Mouse (Mus musculus) MEL-GATA-1-ER (cell line): ENCODE data around the gene Arhgap44.

Experiments used
- DNase-seq: peaks from one replicate; pipeline ENCODE4 v3.0.0-alpha.2; 2012; ENCODE audit warnings: low read depth; ENCODE audit errors: extremely low read depth

Gene Arhgap44

DNA sequence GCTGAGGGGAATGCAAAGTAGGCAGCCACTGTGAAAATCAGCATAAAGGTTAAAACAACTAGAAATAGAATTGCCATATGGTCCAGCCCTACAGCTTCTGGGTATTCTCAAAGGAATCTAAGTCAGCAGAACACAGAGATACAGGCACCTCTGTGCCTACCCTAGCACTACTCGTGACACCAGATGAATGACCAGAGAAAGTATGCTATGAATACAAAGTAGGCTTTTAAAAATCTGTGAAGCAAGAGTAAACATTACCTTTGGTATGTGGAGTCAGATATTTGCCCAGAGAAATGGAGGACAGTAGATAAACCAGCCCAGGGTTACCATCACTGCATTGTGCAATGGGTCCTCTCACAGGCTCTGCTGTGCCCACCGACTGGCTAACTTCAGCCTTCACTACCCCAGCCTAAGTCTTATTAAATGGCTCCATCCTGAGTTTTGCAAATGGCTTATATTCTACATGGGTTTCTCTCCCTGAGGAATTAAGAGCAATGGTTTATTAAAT lies 25.6 kb downstream of the Arhgap44 start:
- no peak for DNase-seq

DNA sequence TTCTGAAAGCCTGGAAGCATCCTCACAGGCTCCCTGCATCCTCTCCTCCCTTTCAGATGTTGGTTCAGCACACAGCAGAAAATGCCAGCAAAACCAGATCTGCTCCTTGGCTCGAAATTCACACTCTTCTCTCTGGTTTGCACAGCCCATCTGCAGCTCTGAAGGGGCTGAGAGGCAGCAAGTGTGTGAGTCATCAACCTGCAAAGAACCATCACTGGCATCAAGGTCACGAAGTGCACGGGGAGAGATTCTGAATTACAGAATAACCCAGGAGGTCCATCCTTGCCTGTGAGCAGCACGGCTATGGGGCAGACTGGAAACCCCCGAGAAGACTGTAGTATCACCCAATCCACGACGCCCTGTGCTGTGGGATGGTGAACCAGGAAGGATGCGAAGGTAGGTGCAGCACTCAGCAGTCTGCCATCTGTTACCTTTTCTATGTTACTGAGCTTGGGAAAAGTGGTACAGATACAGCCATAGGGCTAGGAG lies 27.5 kb downstream of the Arhgap44 start:
- no peak for DNase-seq

DNA sequence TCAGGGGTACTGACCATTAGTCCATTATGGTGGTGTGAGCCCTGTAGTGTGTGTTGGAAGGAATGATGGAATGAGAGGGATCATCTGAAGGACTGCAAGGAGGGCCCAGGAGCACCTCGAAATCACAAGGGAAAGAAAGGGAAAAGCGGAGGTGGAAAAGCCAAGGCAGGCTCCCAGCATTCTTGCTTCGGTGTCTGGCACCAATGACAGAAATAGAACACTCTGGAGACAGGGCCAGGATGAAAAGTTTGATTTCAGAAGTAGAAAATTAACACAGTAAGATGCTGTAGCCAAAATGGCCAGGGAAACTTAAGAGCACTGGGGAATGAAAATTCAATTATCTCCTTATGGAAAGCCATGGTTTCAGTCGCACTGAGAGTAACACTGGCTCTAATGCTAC lies 29.1 kb downstream of the Arhgap44 start:
- no peak for DNase-seq

DNA sequence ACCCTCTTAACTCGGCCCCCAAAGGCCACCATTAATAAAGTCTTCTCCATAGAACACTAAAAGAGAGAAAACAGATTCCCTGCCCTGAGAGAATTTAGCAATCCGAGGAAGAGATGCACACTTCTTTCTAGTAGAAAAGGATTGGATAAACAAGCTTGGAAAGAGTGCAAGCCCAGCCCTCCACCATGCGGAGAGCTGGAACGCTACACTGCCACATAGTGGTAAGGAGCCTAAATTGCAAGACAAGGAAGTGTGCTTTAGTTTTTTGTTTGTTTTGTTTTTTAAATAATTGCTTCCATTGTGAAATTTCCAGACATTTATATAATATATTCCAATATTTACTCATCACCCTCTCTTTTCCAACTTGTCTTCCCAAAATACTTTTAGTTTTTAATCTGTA lies 33.7 kb downstream of the Arhgap44 start:
- DNase-seq, result no peak

- DNase-seq, result no peak
Measured at GRCm38 (mm10) chr11:65128666-65129065, 34.1 kb downstream of the Arhgap44 start.

DNA sequence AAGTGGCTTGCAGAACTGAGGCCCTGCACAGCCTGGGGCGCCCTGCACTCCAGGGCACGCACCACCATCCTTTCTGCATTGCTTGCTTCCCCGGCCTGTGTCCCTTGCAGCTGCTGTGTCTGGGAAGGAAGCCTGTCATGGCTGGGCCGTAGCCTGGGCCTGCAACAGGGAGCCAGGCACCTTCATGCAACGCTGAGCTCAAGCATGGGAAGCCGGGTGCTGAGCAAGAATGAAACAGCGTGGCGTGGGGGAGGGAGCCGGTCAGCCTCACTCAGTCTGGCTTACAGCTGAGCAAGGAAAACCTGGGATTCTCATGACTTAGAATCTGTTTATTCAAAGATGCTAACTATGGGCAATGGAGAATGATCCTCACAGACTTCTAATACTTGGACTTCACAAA lies 36.2 kb downstream of the Arhgap44 start:
- DNase-seq, result no peak

DNA sequence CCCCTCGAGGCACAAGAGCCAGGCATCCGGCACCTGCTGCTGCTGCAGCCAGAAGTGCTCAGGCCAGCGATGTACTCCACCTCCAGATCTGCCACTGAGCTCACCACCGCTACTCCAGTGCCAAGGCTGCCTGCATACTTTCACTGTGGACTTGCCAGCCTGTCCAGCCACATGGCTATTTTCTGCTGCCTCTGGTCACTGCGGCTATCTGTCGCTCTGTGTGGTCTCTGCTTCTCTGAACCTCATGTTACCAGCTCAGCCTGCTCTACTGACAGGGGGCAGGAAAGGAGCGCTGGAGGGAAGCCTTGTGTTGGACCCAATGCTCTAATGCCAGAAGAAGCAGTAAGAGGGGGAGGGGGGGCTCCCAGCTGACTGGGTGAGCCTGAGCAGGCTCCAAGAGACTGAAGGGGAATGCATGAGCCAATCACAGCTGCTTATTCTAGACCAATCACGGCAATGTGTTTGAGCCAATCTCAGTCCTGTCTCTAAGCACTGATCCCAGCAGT lies 37.8 kb downstream of the Arhgap44 start:
- DNase-seq, result no peak

- no peak for DNase-seq
Measured at GRCm38 (mm10) chr11:65120276-65120675, 42.5 kb downstream of the Arhgap44 start.

GRCm38 (mm10) chr11:65115811-65116210 lies 47.0 kb downstream of the Arhgap44 start:
- DNase-seq, result no peak

DNA sequence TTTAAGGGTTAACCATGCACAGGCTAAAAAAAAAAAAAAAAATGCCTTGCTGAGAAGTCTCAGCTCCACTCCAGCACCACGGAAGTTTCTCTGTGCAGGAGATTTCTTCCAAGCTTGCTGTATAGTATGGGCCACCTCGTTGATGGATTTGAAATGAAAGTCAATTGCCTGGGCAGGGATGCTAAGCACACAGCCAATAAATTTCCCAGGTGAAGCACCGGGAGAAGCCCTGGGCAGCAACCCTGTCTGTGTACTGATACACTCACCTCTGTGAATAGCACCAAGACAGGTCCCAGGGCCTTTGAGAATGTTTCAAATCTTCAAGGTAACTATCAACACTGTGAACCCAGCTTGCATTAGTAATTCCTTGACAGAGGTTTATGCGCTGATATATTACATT lies 50.7 kb downstream of the Arhgap44 start:
- DNase-seq, result no peak

- DNase-seq, result no peak
Measured at GRCm38 (mm10) chr11:65111651-65112050, 51.1 kb downstream of the Arhgap44 start.

- DNase-seq, result no peak
Measured at GRCm38 (mm10) chr11:65110058-65110457, 52.7 kb downstream of the Arhgap44 start.

- no peak for DNase-seq
Measured at GRCm38 (mm10) chr11:65107734-65108171, 55.0 kb downstream of the Arhgap44 start.

- no peak for DNase-seq
Measured at GRCm38 (mm10) chr11:65107151-65107550, 55.6 kb downstream of the Arhgap44 start.

GRCm38 (mm10) chr11:65104076-65104475 lies 58.7 kb downstream of the Arhgap44 start:
- DNase-seq, result no peak

- DNase-seq, result no peak
Measured at GRCm38 (mm10) chr11:65101206-65101605, 61.6 kb downstream of the Arhgap44 start.

GRCm38 (mm10) chr11:65100031-65100430 lies 62.7 kb downstream of the Arhgap44 start:
- DNase-seq, result no peak

- no peak for DNase-seq
Measured at GRCm38 (mm10) chr11:65097526-65098070, 65.2 kb downstream of the Arhgap44 start.

GRCm38 (mm10) chr11:65096866-65097265 lies 65.9 kb downstream of the Arhgap44 start:
- no peak for DNase-seq

- DNase-seq, result no peak
Measured at GRCm38 (mm10) chr11:65092851-65093250, 69.9 kb downstream of the Arhgap44 start.

GRCm38 (mm10) chr11:65090386-65090785 lies 72.4 kb downstream of the Arhgap44 start:
- DNase-seq, result no peak

GRCm38 (mm10) chr11:65089982-65090381 lies 72.8 kb downstream of the Arhgap44 start:
- DNase-seq, result no peak

GRCm38 (mm10) chr11:65089282-65089681 lies 73.5 kb downstream of the Arhgap44 start:
- no peak for DNase-seq
